Mouse (Mus musculus) liver, embryonic 13.5 days (tissue): Measurements from ENCODE around the gene Gimap4. TPM values are rescaled to one million over a fixed set of nuclear protein-coding genes. Genes with fewer than 3 reads are reported as not detected.
"Not testable (repeated sequence)": the region's sequence is repeated elsewhere in the genome, so short reads cannot be mapped to it uniquely, and the experiment has no call there.

ENCODE experiments used
- ATAC-seq: fragments of 200-750 bp; cut with Nextera tagmentation; 2 replicates; pipeline ENCODE4 v1.8.0; 2017; ENCODE audit warnings: low read depth, mild to moderate bottlenecking, moderate number of reproducible peaks, moderate library complexity
- DNase-seq: peaks from one replicate; pipeline ENCODE4 v3.0.0; 2022
- H3K27ac ChIP-seq: fragments of 300-500 bp; sonication (generic); 2 replicates; pipeline ENCODE4 v1.5.1; 2015; ENCODE audit warnings: moderate library complexity, mild to moderate bottlenecking, inconsistent platforms
- H3K27me3 ChIP-seq: fragments of 300-500 bp; sonication (generic); 2 replicates; pipeline ENCODE4 v1.6.1; 2015; ENCODE audit warnings: mild to moderate bottlenecking, inconsistent platforms
- H3K36me3 ChIP-seq: fragments of 300-500 bp; sonication (generic); 2 replicates; pipeline ENCODE4 v1.6.1; 2015; ENCODE audit warnings: mild to moderate bottlenecking, inconsistent platforms
- H3K4me1 ChIP-seq: fragments of 300-500 bp; sonication (generic); replicated peaks from 2 replicates; pipeline ENCODE4 v1.6.1; 2015; ENCODE audit warnings: inconsistent platforms
- H3K4me2 ChIP-seq: fragments of 300-500 bp; sonication (generic); 2 replicates; pipeline ENCODE4 v1.6.1; 2015; ENCODE audit warnings: inconsistent platforms, mild to moderate bottlenecking, moderate library complexity
- H3K4me3 ChIP-seq: fragments of 300-500 bp; sonication (generic); replicated peaks from 2 replicates; pipeline ENCODE4 v1.5.1; 2015; ENCODE audit warnings: mild to moderate bottlenecking, inconsistent platforms
- H3K9ac ChIP-seq: fragments of 300-500 bp; sonication (generic); 2 replicates; pipeline ENCODE4 v1.6.1; 2015; ENCODE audit warnings: mild to moderate bottlenecking, inconsistent platforms
- H3K9me3 ChIP-seq: fragments of 300-500 bp; sonication (generic); replicated peaks from 2 replicates; pipeline ENCODE4 v1.6.1; 2016; ENCODE audit warnings: inconsistent platforms
- whole genome bisulfite sequencing: fragments of 180-500 bp; shearing (Covaris S2); methylation state at CpG from one replicate; pipeline ENCODE4 v1.1.7; 2015; ENCODE audit not compliant: insufficient replicate concordance; 5-methylcytosine and 5-hydroxymethylcytosine counted together
- polyA plus RNA-seq: library from polyadenylated mRNA; unstranded; fragments of >200 nt; fragmentation: Nextera tagmentation; extraction: Ambion mirVana; gene quantifications from 2 replicates; pipeline ENCODE4 v1.2.1, GENCODE M21; 2015

The Gimap4 gene
- polyA plus RNA-seq, 1 experiment from 2014 or later = 11.6 TPM

DNA sequence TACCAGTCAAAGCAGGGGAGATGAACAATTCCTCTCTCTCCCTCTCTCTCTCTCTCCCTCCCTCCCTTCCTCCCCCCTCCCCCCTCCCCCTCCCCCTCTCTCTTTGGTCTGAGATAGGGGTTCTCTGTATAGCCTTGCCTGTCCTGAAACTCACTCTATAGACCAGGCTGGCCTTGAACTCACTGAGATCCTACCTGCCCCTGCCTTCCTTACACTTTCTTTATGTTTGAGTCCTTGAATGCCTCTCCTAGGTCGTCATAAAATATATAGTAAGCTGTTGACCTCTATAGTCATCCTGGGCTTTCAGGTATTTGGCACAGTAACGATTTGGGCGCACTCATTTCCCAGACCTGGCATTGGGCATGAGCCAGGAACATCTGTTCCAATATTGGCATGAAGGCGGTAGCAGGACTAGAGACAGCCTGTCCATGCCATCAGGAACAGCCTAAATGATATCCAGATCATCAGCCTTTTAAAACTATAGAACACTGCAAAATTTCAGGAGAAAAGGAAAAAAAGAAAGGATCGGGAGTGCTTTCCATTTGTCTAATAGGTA lies 7.4 kb upstream of the Gimap4 start:
- peak overlapping the region; percentile 59 for H3K4me3 ChIP-seq
- H3K27ac ChIP-seq = no peak overlapping the region
- 0 out of 2 replicates have a peak overlapping the region, but pooled peaks have one; percentile 62 for H3K9ac ChIP-seq
- H3K36me3 ChIP-seq = 0 out of 2 replicates have a peak, but pooled peaks cover 4% of the 10 kb centered on the region
- H3K4me1 ChIP-seq = peaks cover 27% of the 10 kb centered on the region
- no peaks in the 10 kb centered on the region for H3K27me3 ChIP-seq
- WGBS = 62% methylated on average over 5 of the region's 5 CpGs
- DNase-seq = no peak
- no peak for ATAC-seq
- H3K9me3 ChIP-seq = no peaks in the 10 kb centered on the region
- peak overlapping the region; percentile 70 for H3K4me2 ChIP-seq

- whole genome bisulfite sequencing = 73% methylated on average over 17 of the region's 17 CpGs
- ATAC-seq = no peak
- Histone ChIP-seq H3K4me1 (peaks cover 27% of the 10 kb centered on the region), H3K27me3 (no peaks in the 10 kb centered on the region), H3K4me2 (peak overlapping the region; percentile 70; the same call in 1 of the 2 replicates), H3K27ac (no peak overlapping the region), H3K9me3 (no peaks in the 10 kb centered on the region), H3K36me3 (0 out of 2 replicates have a peak, but pooled peaks cover 4% of the 10 kb centered on the region), H3K9ac (no peak overlapping the region), H3K4me3 (no peak overlapping the region)
- no peak for DNase-seq
Measured at GRCm38 (mm10) chr6:48677492-48678345, 6.6 kb upstream of the Gimap4 start.

DNA sequence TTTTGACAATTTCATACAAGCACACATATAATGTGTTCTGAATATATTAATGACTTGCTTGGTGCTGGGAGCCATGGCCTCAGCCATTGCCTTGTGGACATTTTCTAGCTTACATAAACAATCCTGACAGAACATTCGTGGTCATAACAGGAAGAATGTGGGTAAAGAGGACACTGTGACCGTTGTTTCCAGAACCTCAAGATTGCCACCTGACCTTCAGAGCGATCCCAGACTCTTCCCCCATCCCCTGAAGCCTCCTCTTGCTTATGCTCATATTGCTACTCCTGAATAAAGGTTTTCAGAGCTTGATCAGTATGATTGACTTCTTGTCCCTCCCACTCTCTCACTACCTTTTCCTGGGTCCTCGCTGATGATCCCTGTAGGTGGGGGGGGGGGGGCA lies 6.0 kb upstream of the Gimap4 start:
- H3K36me3 ChIP-seq = 0 out of 2 replicates have a peak, but pooled peaks cover 4% of the 10 kb centered on the region
- no peak overlapping the region for H3K9ac ChIP-seq
- no peaks in the 10 kb centered on the region for H3K27me3 ChIP-seq
- H3K4me1 ChIP-seq = peaks cover 27% of the 10 kb centered on the region
- DNase-seq (no peak), ATAC-seq (no peak)
- H3K27ac ChIP-seq = no peak overlapping the region
- WGBS = 42% methylated on average over 4 of the region's 4 CpGs
- H3K4me2 ChIP-seq = no peak overlapping the region
- H3K4me3 ChIP-seq = no peak overlapping the region
- no peaks in the 10 kb centered on the region for H3K9me3 ChIP-seq

GRCm38 (mm10) chr6:48679701-48680100 lies 4.6 kb upstream of the Gimap4 start:
- no peaks in the 10 kb centered on the region for H3K27me3 ChIP-seq
- no peak overlapping the region for H3K27ac ChIP-seq
- 56% methylated on average over 6 of the region's 6 CpGs for WGBS
- peaks cover 26% of the 10 kb centered on the region for H3K4me1 ChIP-seq
- DNase-seq (no peak), ATAC-seq (no peak)
- H3K4me3 ChIP-seq = no peak overlapping the region
- no peaks in the 10 kb centered on the region for H3K9me3 ChIP-seq
- H3K4me2 ChIP-seq = no peak overlapping the region
- H3K36me3 ChIP-seq = 0 out of 2 replicates have a peak, but pooled peaks cover 4% of the 10 kb centered on the region
- no peak overlapping the region for H3K9ac ChIP-seq

DNA sequence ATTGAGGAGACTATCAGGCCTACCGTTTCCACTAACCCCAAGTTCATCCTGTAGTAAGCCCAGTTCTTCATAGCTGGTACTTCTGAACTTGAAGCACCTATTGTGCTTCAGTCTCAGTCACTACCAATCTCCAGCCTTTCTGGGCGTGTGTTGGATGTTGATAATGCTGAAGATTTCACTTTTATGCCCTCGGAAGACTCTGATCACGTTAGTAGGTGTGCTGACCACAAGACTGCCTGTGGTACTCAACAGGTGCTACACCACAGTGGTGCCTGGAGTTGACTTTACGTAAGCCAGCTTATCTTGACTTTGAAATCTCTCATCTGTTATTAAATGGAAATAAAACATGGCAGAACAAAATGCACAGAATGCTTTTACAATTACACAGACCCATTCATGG lies 3.9 kb upstream of the Gimap4 start:
- DNase-seq = no peak
- no peaks in the 10 kb centered on the region for H3K27me3 ChIP-seq
- WGBS = 44% methylated on average over 5 of the region's 5 CpGs

GRCm38 (mm10) chr6:48681472-48682090 lies 2.8 kb upstream of the Gimap4 start:
- ATAC-seq (no peak), DNase-seq (no peak)
- Histone ChIP-seq H3K4me2 (no peak overlapping the region), H3K4me3 (no peak overlapping the region), H3K27ac (no peak overlapping the region), H3K9ac (no peak overlapping the region), H3K36me3 (0 out of 2 replicates have a peak, but pooled peaks cover 4% of the 10 kb centered on the region), H3K27me3 (no peaks in the 10 kb centered on the region), H3K9me3 (no peaks in the 10 kb centered on the region), H3K4me1 (peaks cover 11% of the 10 kb centered on the region)
- 16% methylated on average over 3 of the region's 3 CpGs for WGBS

More for the DNA sequence above, 3.9 kb upstream of the Gimap4 start:
- Histone ChIP-seq H3K36me3 (0 out of 2 replicates have a peak, but pooled peaks cover 4% of the 10 kb centered on the region), H3K9ac (no peak overlapping the region), H3K4me2 (no peak overlapping the region), H3K9me3 (no peaks in the 10 kb centered on the region), H3K4me1 (peaks cover 21% of the 10 kb centered on the region), H3K4me3 (no peak overlapping the region), H3K27ac (no peak overlapping the region)
- ATAC-seq = no peak

DNA sequence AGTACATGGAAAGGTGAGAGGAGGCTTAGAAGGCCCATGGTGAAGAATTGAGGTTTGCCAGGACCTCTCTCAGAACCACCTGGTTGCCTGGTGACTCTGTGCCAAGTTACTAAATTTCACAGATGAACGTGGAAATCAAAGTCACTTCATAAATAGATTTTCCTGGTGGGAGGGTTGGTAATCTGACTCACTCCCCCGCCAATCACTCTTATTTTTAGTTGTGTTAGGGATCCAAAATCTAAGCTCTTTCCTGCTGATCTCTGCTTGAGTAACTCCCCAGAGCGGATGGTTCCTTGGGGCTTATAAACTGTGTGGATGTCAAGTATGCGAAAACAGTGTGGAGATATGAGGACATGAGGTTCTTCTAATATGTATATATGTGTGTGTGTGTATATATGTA lies 2.1 kb upstream of the Gimap4 start:
- DNase-seq (no peak), ATAC-seq (no peak)
- Histone ChIP-seq H3K9ac (no peak overlapping the region), H3K4me1 (peaks cover 7% of the 10 kb centered on the region), H3K4me3 (no peak overlapping the region), H3K4me2 (no peak overlapping the region), H3K36me3 (0 out of 2 replicates have a peak, but pooled peaks cover 4% of the 10 kb centered on the region), H3K27me3 (no peaks in the 10 kb centered on the region), H3K27ac (no peak overlapping the region), H3K9me3 (no peaks in the 10 kb centered on the region)
- 55% methylated on average over 4 of the region's 4 CpGs for WGBS

DNA sequence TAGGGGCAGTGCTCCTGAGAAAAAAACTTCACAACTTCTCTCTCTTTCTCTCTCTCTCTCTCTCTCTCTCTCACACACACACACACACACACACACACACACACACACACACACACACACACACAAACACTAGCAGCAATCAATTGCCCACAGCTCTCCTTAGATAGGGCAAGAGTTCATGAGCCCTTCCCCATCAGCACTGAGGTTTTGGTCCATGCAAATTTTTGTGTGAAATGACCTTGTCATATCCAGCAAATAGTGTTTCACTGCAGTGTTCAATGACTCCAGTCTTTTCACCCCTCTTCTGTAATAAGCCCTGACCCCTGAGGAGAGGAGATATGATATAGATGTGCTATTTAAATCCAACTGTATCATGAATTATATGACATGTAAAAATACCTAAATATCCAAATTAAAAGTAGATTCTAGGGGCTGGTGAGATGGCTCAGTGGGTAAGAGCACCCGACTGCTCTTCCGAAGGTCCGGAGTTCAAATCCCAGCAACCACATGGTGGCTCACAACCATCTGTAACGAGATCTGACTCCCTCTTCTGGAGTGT lies 1.0 kb upstream of the Gimap4 start:
- ATAC-seq, H3K4me3 ChIP-seq, H3K9ac ChIP-seq, H3K27ac ChIP-seq, H3K36me3 ChIP-seq, H3K9me3 ChIP-seq, H3K27me3 ChIP-seq, H3K4me2 ChIP-seq, H3K4me1 ChIP-seq, DNase-seq: not testable (repeated sequence)
- 69% methylated on average over 4 of the region's 4 CpGs for WGBS

DNA sequence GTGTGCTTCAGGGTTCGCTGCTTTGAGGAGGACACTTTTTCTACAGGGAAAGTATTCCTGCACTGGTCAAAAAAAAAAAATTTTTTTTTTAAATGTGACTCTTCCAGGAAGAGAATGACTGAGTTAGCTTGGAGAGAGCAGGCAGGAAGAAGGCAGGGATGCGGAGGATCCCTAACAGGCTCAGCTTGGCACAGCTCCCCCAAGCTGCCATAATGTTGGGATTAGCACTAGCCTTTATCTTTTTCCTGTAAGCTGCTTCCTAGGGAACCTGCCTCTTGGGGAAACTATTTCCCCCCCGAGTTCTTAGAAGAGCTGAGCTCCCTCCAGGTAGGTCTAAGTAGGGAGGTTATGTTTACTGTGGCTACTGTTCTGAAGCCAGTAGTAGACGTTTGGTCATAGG lies 457 bp downstream of the Gimap4 start:
- Histone ChIP-seq H3K4me3 (no peak overlapping the region), H3K27me3 (no peaks in the 10 kb centered on the region), H3K36me3 (no peaks in the 10 kb centered on the region), H3K9me3 (no peaks in the 10 kb centered on the region), H3K4me2 (no peak overlapping the region), H3K4me1 (no peaks in the 10 kb centered on the region; the same call in 1 of the 2 replicates), H3K27ac (no peak overlapping the region), H3K9ac (no peak overlapping the region)
- DNase-seq (no peak), ATAC-seq (no peak)
- WGBS = 50% methylated on average over 4 of the region's 4 CpGs

- Histone ChIP-seq H3K9me3 (no peaks in the 10 kb centered on the region), H3K4me1 (no peaks in the 10 kb centered on the region; the same call in 1 of the 2 replicates), H3K4me2 (no peak overlapping the region), H3K27ac (no peak overlapping the region), H3K4me3 (no peak overlapping the region), H3K36me3 (no peaks in the 10 kb centered on the region), H3K9ac (no peak overlapping the region), H3K27me3 (no peaks in the 10 kb centered on the region)
- no peak for DNase-seq
- no peak for ATAC-seq
- WGBS = 51% methylated on average over 2 of the region's 2 CpGs
Measured at GRCm38 (mm10) chr6:48685251-48685650, 902 bp downstream of the Gimap4 start.
